ENCODE assay signal across 10 mouse cellular contexts in genomic region chr5:113829566-113830291, GRCm38 (mm10). TPM values are rescaled to one million over a fixed set of nuclear protein-coding genes. Genes with fewer than 3 reads are reported as not detected.
DNase-seq lines count a peak whose midpoint lies in the region; ATAC-seq and TF ChIP-seq lines count a peak whose summit lies in the region.
"Had no signal": no experiment of that assay in that cellular context is flagged by ENCODE, and none has a peak within 500 bp of the region (broad histone marks: within the 10 kb centered on the region; RNA-seq: fewer than 3 reads in every experiment).

No protein-coding gene starts in this region.

- H3K36me3 ChIP-seq in heart, postnatal 0 days (replicated peaks; ENCODE audit: control insufficient read depth, insufficient read depth, low read length), result no peaks in the 10 kb centered on the region
- no peaks in the 10 kb centered on the region for H3K36me3 ChIP-seq in heart, embryonic 10.5 days
- peaks cover 7 to 28% of the 10 kb centered on the region in 2 experiments for H3K36me3 ChIP-seq in CH12.LX (replicated peaks in 1 of 2; ENCODE audit: control insufficient read depth in 1 of 2, insufficient read depth in 1 of 2, low read length in 1 of 2)
- H3K36me3 ChIP-seq in G1E (replicated peaks), result peaks cover 21% of the 10 kb centered on the region
- no peaks in the 10 kb centered on the region for H3K36me3 ChIP-seq in liver, embryonic 15.5 days (replicated peaks)

- dilution Hi-C loops in CH12.LX (cut with MboI; ENCODE audit: extremely low pct_ligation_motif_present, extremely low pct_unique_long_range_greater_than_20kb, low sequenced_read_pairs), result no loop called here

- no peak for TF ChIP-seq CTCF in heart, postnatal 0 days (IDR thresholded peaks at IDR 0.05; ENCODE audit: low read depth)
- no peak for TF ChIP-seq CTCF in CH12.LX (conservative IDR thresholded peaks at IDR 0.05 in 1 of 2, IDR thresholded peaks at IDR 0.05 in 1 of 2; ENCODE audit: low read depth in 2 of 2, low read length in 2 of 2)
- no peak for TF ChIP-seq CTCF in G1E (IDR thresholded peaks at IDR 0.05; ENCODE audit: low read depth, low read length)
- no peak for TF ChIP-seq CTCF in left cerebral cortex, adult 2 months (IDR thresholded peaks at IDR 0.05)

- no peak for TF ChIP-seq RAD21 in CH12.LX (IDR thresholded peaks at IDR 0.05; ENCODE audit: low read depth, low read length)

- peak overlapping the region; percentile 27; the same call in 1 of the 2 replicates for H3K4me3 ChIP-seq in heart, postnatal 0 days (ENCODE audit: low read depth, low read length)
- H3K4me3 ChIP-seq in heart, embryonic 10.5 days, result no peak overlapping the region
- H3K4me3 ChIP-seq in CH12.LX (replicated peaks in 1 of 3; ENCODE audit: low read depth in 2 of 3, low read length in 2 of 3, poor library complexity in 1 of 3) (peak overlapping the region; percentile 30 to 68 (median 53)), G1E (ENCODE audit: low read depth, low read length) (peak overlapping the region; percentile 72)
- H3K4me3 ChIP-seq in liver, embryonic 15.5 days (replicated peaks), result peak overlapping the region; percentile 43
- no peak overlapping the region for H3K4me3 ChIP-seq in left cerebral cortex, adult 2 months

- no peak for TF ChIP-seq POLR2A in CH12.LX (IDR thresholded peaks at IDR 0.05; ENCODE audit: low read depth, low read length)

- in situ Hi-C loops in CH12.LX (cut with MboI; ENCODE audit: low pct_ligation_motif_present, low pct_unique_long_range_greater_than_20kb, low sequenced_read_pairs), result loop anchor here (10.0 kb wide), 2 partner anchors 55 to 245 kb away; partner anchors contain the start of genes Iscu and Sart3

- no peak for ATAC-seq in heart, postnatal 0 days (ENCODE audit: insufficient read depth, low read depth)
- ATAC-seq in G1E (ENCODE audit: extremely low read depth, insufficient number of reproducible peaks, low FRiP score, poor library complexity, severe bottlenecking), result peak; percentile 9; the same call in 1 of the 2 replicates
- peak; percentile 2; the same call in 1 of the 2 replicates for ATAC-seq in liver, embryonic 15.5 days (ENCODE audit: insufficient read depth)

- TF ChIP-seq EP300 in heart, postnatal 0 days (IDR thresholded peaks at IDR 0.05; ENCODE audit: low read depth), result no peak
- TF ChIP-seq EP300 in CH12.LX (IDR thresholded peaks at IDR 0.05; ENCODE audit: low read length), result no peak

- H3K9ac ChIP-seq in heart, postnatal 0 days (replicated peaks; ENCODE audit: low read depth, low read length), result no peak overlapping the region
- peak overlapping the region; percentile 29; the same call in 1 of the 2 replicates for H3K9ac ChIP-seq in CH12.LX (ENCODE audit: insufficient read depth, low read depth)
- no peak overlapping the region for H3K9ac ChIP-seq in liver, embryonic 15.5 days

- no peaks in the 10 kb centered on the region for H3K9me3 ChIP-seq in heart, postnatal 0 days (replicated peaks; ENCODE audit: control insufficient read depth, low read length)
- H3K9me3 ChIP-seq in heart, embryonic 10.5 days, result no peaks in the 10 kb centered on the region
- H3K9me3 ChIP-seq in CH12.LX (replicated peaks; ENCODE audit: low read length) (peaks cover 16% of the 10 kb centered on the region), G1E (replicated peaks) (no peaks in the 10 kb centered on the region)
- H3K9me3 ChIP-seq in liver, embryonic 15.5 days (replicated peaks), result no peaks in the 10 kb centered on the region

- no peaks in the 10 kb centered on the region for H3K79me2 ChIP-seq in CH12.LX (replicated peaks; ENCODE audit: control insufficient read depth, extremely low read depth, insufficient read depth, poor library complexity, severe bottlenecking)

- no peak for DNase-seq in heart, postnatal 0 days (ENCODE audit: low spot score)
- DNase-seq in heart, embryonic 10.5 days (ENCODE audit: low spot score), result no peak
- DNase-seq in CH12.LX (ENCODE audit: extremely low read depth) (peak; percentile 37), G1E (ENCODE audit: low spot score) (peak; percentile 21)
- DNase-seq in frontal cortex, postnatal 14 days (ENCODE audit: low spot score in 2 of 2), result no peak
- no peak for DNase-seq in left cerebral cortex, adult 2 months (ENCODE audit: extremely low spot score in 1 of 2, low spot score in 2 of 2)
- no peak for DNase-seq in right cerebral cortex, postnatal 10 days (ENCODE audit: low spot score in 2 of 2)
- DNase-seq: cerebellum, adult 2 months; layer of hippocampus, postnatal 36 days had no signal

- intact Hi-C loops in left cerebral cortex, adult 2 months (cut with DNase I), result no loop called here

- H3K4me1 ChIP-seq in heart, postnatal 0 days (ENCODE audit: control insufficient read depth, insufficient read depth), result no peaks in the 10 kb centered on the region
- H3K4me1 ChIP-seq in heart, embryonic 10.5 days, result peaks cover 21% of the 10 kb centered on the region
- peaks cover 35 to 82% of the 10 kb centered on the region in 2 experiments for H3K4me1 ChIP-seq in CH12.LX (ENCODE audit: control insufficient read depth in 1 of 2, insufficient read depth in 2 of 2)
- H3K4me1 ChIP-seq in G1E (ENCODE audit: insufficient read depth, low read depth, low read length), result peaks cover 50% of the 10 kb centered on the region
- peaks cover 36% of the 10 kb centered on the region for H3K4me1 ChIP-seq in liver, embryonic 15.5 days (replicated peaks)

- 61% methylated on average over 7 of the region's 7 CpGs for WGBS in heart, postnatal 0 days
- 71% methylated on average over 7 of the region's 7 CpGs for WGBS in heart, embryonic 10.5 days
- WGBS in liver, embryonic 15.5 days (ENCODE audit: insufficient replicate concordance), result 24% methylated on average over 7 of the region's 7 CpGs

- no peaks in the 10 kb centered on the region for H3K27me3 ChIP-seq in heart, postnatal 0 days (ENCODE audit: control insufficient read depth, insufficient read depth, low read length)
- H3K27me3 ChIP-seq in heart, embryonic 10.5 days (ENCODE audit: insufficient read depth, poor library complexity, severe bottlenecking), result no peaks in the 10 kb centered on the region; the same call in 1 of the 2 replicates
- no peaks in the 10 kb centered on the region for H3K27me3 ChIP-seq in CH12.LX (replicated peaks)
- H3K27me3 ChIP-seq in G1E (ENCODE audit: insufficient read depth, low read length), result peaks cover 4% of the 10 kb centered on the region; the same call in 1 of the 2 replicates
- no peaks in the 10 kb centered on the region for H3K27me3 ChIP-seq in liver, embryonic 15.5 days

- H3K27ac ChIP-seq in heart, postnatal 0 days (ENCODE audit: low read depth), result 0 out of 2 replicates have a peak overlapping the region, but pooled peaks have one; percentile 11
- H3K27ac ChIP-seq in heart, embryonic 10.5 days, result no peak overlapping the region
- peak overlapping the region; percentile 90 for H3K27ac ChIP-seq in CH12.LX (ENCODE audit: insufficient read depth, low read depth)
- H3K27ac ChIP-seq in liver, embryonic 15.5 days (replicated peaks), result peak overlapping the region; percentile 66
- H3K27ac ChIP-seq in left cerebral cortex, adult 2 months, result no peak overlapping the region

- peak overlapping the region; percentile 31; the same call in 1 of the 2 replicates for H3K4me2 ChIP-seq in heart, postnatal 0 days (ENCODE audit: low read depth, low read length)
- H3K4me2 ChIP-seq in CH12.LX (ENCODE audit: insufficient read depth, low read depth, poor library complexity, severe bottlenecking), result peak overlapping the region; percentile 55
- peak overlapping the region; percentile 59 for H3K4me2 ChIP-seq in liver, embryonic 15.5 days

RNA-seq across cellular contexts. Expression of gene Selplg, which starts 2.7 kb away (rescaled TPM):
- 1.6 and 5.0 TPM in 2 replicates for total RNA-seq in heart, postnatal 0 days (2014; rRNA removed; ENCODE audit: low replicate concordance)
- 1.2 and 1.7 TPM in 2 replicates for polyA plus RNA-seq in heart, postnatal 0 days (2015; fragmentation: Nextera tagmentation; extraction: Ambion mirVana)
- polyA plus RNA-seq in heart, embryonic 10.5 days (2016; fragmentation: Nextera tagmentation; extraction: Ambion mirVana), result 0.64 and 1.3 TPM in 2 replicates
- 50.5 and 58.5 TPM in 2 replicates for total RNA-seq in CH12.LX (2012; rRNA removed)
- 27.9 and 29.4 TPM in 2 replicates for total RNA-seq in CH12.LX (2014; rRNA removed)
- 34.2 and 41.6 TPM in 2 replicates for polyA plus RNA-seq in CH12.LX (2012; ENCODE audit: insufficient read length, low read depth)
- total RNA-seq in G1E (2014; fragmentation: Nextera tagmentation), result 12.7 and 13.9 TPM in 2 replicates
- 8.5 and 10.7 TPM in 2 replicates for total RNA-seq in G1E (2017)
- 18.7 and 22.5 TPM in 2 replicates for polyA plus RNA-seq in G1E (2012)
- polyA plus RNA-seq in liver, embryonic 15.5 days (2015; fragmentation: Nextera tagmentation; extraction: Ambion mirVana), result 13.2 and 15.3 TPM in 2 replicates
- 10 to 100 TPM; 25.7 to 28.3 TPM for total RNA-seq in left cerebral cortex, adult 2 months (2021)

RNA-seq across cellular contexts. Expression of gene Tmem119, which starts 29.4 kb away (rescaled TPM):
- 19.9 and 28.4 TPM in 2 replicates for total RNA-seq in heart, postnatal 0 days (2014; rRNA removed; ENCODE audit: low replicate concordance)
- 12.4 and 13.0 TPM in 2 replicates for polyA plus RNA-seq in heart, postnatal 0 days (2015; fragmentation: Nextera tagmentation; extraction: Ambion mirVana)
- 13.5 and 42.1 TPM in 2 replicates for polyA plus RNA-seq in heart, embryonic 10.5 days (2016; fragmentation: Nextera tagmentation; extraction: Ambion mirVana)
- total RNA-seq in CH12.LX (2012; rRNA removed), result 0.30 and 0.46 TPM in 2 replicates
- total RNA-seq in CH12.LX (2014; rRNA removed), result 0.55 and 1.0 TPM in 2 replicates
- polyA plus RNA-seq in CH12.LX (2012; ENCODE audit: insufficient read length, low read depth), result 0.97 and 1.5 TPM in 2 replicates
- total RNA-seq in G1E (2014; fragmentation: Nextera tagmentation), result not detected in 2 replicates
- 0.12 and 0.27 TPM in 2 replicates for total RNA-seq in G1E (2017)
- polyA plus RNA-seq in G1E (2012), result 0.21 and 0.24 TPM in 2 replicates
- 4.0 and 4.2 TPM in 2 replicates for polyA plus RNA-seq in liver, embryonic 15.5 days (2015; fragmentation: Nextera tagmentation; extraction: Ambion mirVana)
- total RNA-seq in left cerebral cortex, adult 2 months (2021), result 10 to 100 TPM; 21.0 to 25.3 TPM

RNA-seq across cellular contexts. Expression of gene Iscu, which starts 57.2 kb away (rescaled TPM):
- total RNA-seq in heart, postnatal 0 days (2014; rRNA removed; ENCODE audit: low replicate concordance), result 116 and 149 TPM in 2 replicates
- 210 and 215 TPM in 2 replicates for polyA plus RNA-seq in heart, postnatal 0 days (2015; fragmentation: Nextera tagmentation; extraction: Ambion mirVana)
- 98.7 and 105 TPM in 2 replicates for polyA plus RNA-seq in heart, embryonic 10.5 days (2016; fragmentation: Nextera tagmentation; extraction: Ambion mirVana)
- total RNA-seq in CH12.LX (2012; rRNA removed) (79.3 and 81.5 TPM in 2 replicates), CH12.LX (2014; rRNA removed) (70.6 and 72.1 TPM in 2 replicates), G1E (2014; fragmentation: Nextera tagmentation) (44.2 and 46.2 TPM in 2 replicates), G1E (2017) (76.9 and 93.6 TPM in 2 replicates)
- polyA plus RNA-seq in CH12.LX (2012; ENCODE audit: insufficient read length, low read depth) (83.0 and 86.7 TPM in 2 replicates), G1E (2012) (39.5 and 50.7 TPM in 2 replicates)
- polyA plus RNA-seq in liver, embryonic 15.5 days (2015; fragmentation: Nextera tagmentation; extraction: Ambion mirVana), result 79.1 and 85.3 TPM in 2 replicates
- total RNA-seq in left cerebral cortex, adult 2 months (2021), result 100 to 1,000 TPM; 125 to 128 TPM

RNA-seq across cellular contexts. Expression of gene Sart3, which starts 57.4 kb away (rescaled TPM):
- 15.8 and 22.3 TPM in 2 replicates for total RNA-seq in heart, postnatal 0 days (2014; rRNA removed; ENCODE audit: low replicate concordance)
- polyA plus RNA-seq in heart, postnatal 0 days (2015; fragmentation: Nextera tagmentation; extraction: Ambion mirVana), result 11.9 and 12.8 TPM in 2 replicates
- 46.0 and 63.9 TPM in 2 replicates for polyA plus RNA-seq in heart, embryonic 10.5 days (2016; fragmentation: Nextera tagmentation; extraction: Ambion mirVana)
- total RNA-seq in CH12.LX (2012; rRNA removed) (66.1 and 67.0 TPM in 2 replicates), CH12.LX (2014; rRNA removed) (27.2 and 28.8 TPM in 2 replicates), G1E (2014; fragmentation: Nextera tagmentation) (18.6 and 19.0 TPM in 2 replicates), G1E (2017) (30.4 and 32.6 TPM in 2 replicates)
- polyA plus RNA-seq in CH12.LX (2012; ENCODE audit: insufficient read length, low read depth) (104 and 113 TPM in 2 replicates), G1E (2012) (45.6 and 52.6 TPM in 2 replicates)
- 17.5 and 20.7 TPM in 2 replicates for polyA plus RNA-seq in liver, embryonic 15.5 days (2015; fragmentation: Nextera tagmentation; extraction: Ambion mirVana)
- total RNA-seq in left cerebral cortex, adult 2 months (2021), result 10 to 100 TPM; 41.8 to 47.3 TPM

Comparison
In these comparisons a context has a peak if more than half of its experiments do, and no peak if none do; other contexts are left out.
1. H3K27ac ChIP-seq: peak in heart, postnatal 0 days (single experiment), CH12.LX (single experiment) and liver, embryonic 15.5 days (single experiment); none in heart, embryonic 10.5 days (single experiment) and left cerebral cortex, adult 2 months (single experiment).
2. H3K4me3 ChIP-seq: peak in heart, postnatal 0 days (single experiment), CH12.LX (3 of 3), G1E (single experiment) and liver, embryonic 15.5 days (single experiment); none in heart, embryonic 10.5 days (single experiment) and left cerebral cortex, adult 2 months (single experiment).
3. DNase-seq: peak in CH12.LX (single experiment) and G1E (single experiment); none in heart, postnatal 0 days (single experiment), heart, embryonic 10.5 days (single experiment), frontal cortex, postnatal 14 days (0 of 2), left cerebral cortex, adult 2 months (0 of 2) and right cerebral cortex, postnatal 10 days (0 of 2).
4. Peak in every context shown above with its lines, with median percentiles within 50 percentile points of each other: H3K4me2 ChIP-seq.